Mouse (Mus musculus) heart, postnatal 0 days (tissue): ENCODE results near the gene Zfp710.

Experiments
- CTCF ChIP-seq: IDR thresholded peaks from 2 replicates; pipeline ENCODE4 v1.5.1; 2016; ENCODE audit warnings: antibody characterized with exemption, control low read depth, low read depth
- EP300 ChIP-seq: IDR thresholded peaks from 2 replicates; pipeline ENCODE4 v1.6.1; 2016; ENCODE audit warnings: antibody characterized with exemption, low read depth

DNA sequence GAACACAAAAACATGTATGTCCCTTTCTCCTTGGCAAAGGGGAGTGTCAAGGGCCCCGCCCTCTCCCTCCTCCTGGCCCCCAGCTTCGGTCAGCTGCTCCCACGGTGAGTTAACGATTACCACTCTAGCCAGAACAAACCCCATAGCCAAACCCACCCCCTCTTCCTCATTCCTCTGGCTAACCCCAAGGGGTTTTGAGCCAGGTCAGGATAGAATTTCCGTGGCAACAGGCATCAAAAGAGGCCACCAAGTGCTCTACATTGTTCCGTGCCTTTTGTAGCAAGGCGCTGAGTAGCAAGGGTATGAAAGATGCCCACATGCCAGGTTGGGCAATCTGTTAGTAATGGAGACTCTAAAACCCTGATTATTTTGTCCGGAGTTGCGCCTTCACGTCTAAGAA, 89.4 kb downstream of the Zfp710 start:
- TF ChIP-seq CTCF (no peak), EP300 (0 out of 2 replicates have a peak, but pooled peaks have one; percentile 4)
